Mouse (Mus musculus): ENCODE data around the gene Rab11fip2. TPM values are rescaled to one million over a fixed set of nuclear protein-coding genes. Genes with fewer than 3 reads are reported as not detected.

The Rab11fip2 gene
- 10 to 100 TPM in 1 of 2 experiments, 1 to 10 TPM in 1; 9.9 to 10.2 TPM for total RNA-seq (2023)

DNA sequence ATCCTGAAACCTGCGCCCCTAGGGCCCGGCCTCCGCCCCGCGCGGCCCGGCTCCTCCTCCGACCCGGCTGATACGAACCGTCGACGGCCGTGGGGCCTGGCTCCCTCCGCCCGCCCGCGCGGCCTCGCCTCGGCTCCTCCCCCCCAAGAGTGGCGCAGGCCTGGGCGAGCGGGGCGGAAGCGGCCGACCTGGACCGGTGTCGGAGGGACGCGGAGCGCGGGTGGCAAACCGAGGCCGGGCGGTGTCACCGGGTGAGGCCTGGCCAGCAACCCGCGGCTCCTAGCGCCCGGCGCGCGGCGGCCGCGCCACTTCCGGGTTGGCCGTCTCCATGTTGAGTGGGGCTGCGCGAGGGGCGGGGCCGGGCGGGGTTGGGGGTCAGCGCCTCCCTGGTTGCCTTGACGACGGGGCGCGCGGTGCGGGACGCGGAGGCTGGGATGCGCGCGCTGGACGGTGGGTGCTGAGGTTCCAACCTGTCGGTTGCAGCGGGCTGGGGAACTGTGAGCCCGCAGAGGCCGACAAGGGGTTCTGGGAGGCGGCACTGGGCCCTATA, at the start of gene Rab11fip2:
Gene Rab11fip2, minus strand, starts transcription at position 333 of the 550 bp plus-strand sequence.

Data from monocyte, adult 59 days (primary cell).